Mouse (Mus musculus) skeletal muscle tissue, adult 2 months (tissue): ENCODE data around the gene Gm43951.

Experiments used
- DNase-seq: peaks from one replicate; pipeline ENCODE4 v3.0.0-alpha.2; 2012; ENCODE audit warnings: low read depth, low spot score

The Gm43951 gene

GRCm38 (mm10) chr11:72206341-72207203, at the start of gene Gm43951:
TSS of gene Gm43951 (minus strand) at chr11:72206840.
- DNase-seq, result no peak

GRCm38 (mm10) chr11:72256441-72256840, 49.8 kb upstream of the Gm43951 start:
- no peak for DNase-seq

GRCm38 (mm10) chr11:72255629-72256028, 49.0 kb upstream of the Gm43951 start:
- DNase-seq, result no peak

- DNase-seq, result no peak
Measured at GRCm38 (mm10) chr11:72245196-72245753, 38.6 kb upstream of the Gm43951 start.

- DNase-seq, result no peak
Measured at GRCm38 (mm10) chr11:72240062-72240860, 33.6 kb upstream of the Gm43951 start.

- no peak for DNase-seq
Measured at GRCm38 (mm10) chr11:72234013-72234412, 27.4 kb upstream of the Gm43951 start.

GRCm38 (mm10) chr11:72232991-72233390, 26.4 kb upstream of the Gm43951 start:
- no peak for DNase-seq

GRCm38 (mm10) chr11:72232068-72232467, 25.4 kb upstream of the Gm43951 start:
- no peak for DNase-seq

- no peak for DNase-seq
Measured at GRCm38 (mm10) chr11:72228513-72228912, 21.9 kb upstream of the Gm43951 start.

GRCm38 (mm10) chr11:72226901-72227300, 20.3 kb upstream of the Gm43951 start:
- no peak for DNase-seq

- DNase-seq, result no peak
Measured at GRCm38 (mm10) chr11:72226020-72226791, 19.6 kb upstream of the Gm43951 start.

- peak; percentile 65 for DNase-seq
Measured at GRCm38 (mm10) chr11:72224865-72225264, 18.2 kb upstream of the Gm43951 start.

- DNase-seq, result no peak
Measured at GRCm38 (mm10) chr11:72223414-72223813, 16.8 kb upstream of the Gm43951 start.

- DNase-seq, result peak; percentile 58
Measured at GRCm38 (mm10) chr11:72221278-72221677, 14.6 kb upstream of the Gm43951 start.

- no peak for DNase-seq
Measured at GRCm38 (mm10) chr11:72217116-72217515, 10.5 kb upstream of the Gm43951 start.

- DNase-seq, result peak; percentile 93
Measured at GRCm38 (mm10) chr11:72215410-72215797, 8.8 kb upstream of the Gm43951 start, which contains the start of gene Med31. TSS of gene Med31 (minus strand) at chr11:72215592.

GRCm38 (mm10) chr11:72214591-72215409, 8.2 kb upstream of the Gm43951 start:
- DNase-seq, result peak; percentile 95

GRCm38 (mm10) chr11:72207834-72208377, 1.3 kb upstream of the Gm43951 start:
- no peak for DNase-seq

- DNase-seq, result peak; percentile 65
Measured at GRCm38 (mm10) chr11:72207204-72207833, 679 bp upstream of the Gm43951 start, which contains the start of the genes 4933427D14Rik and Txndc17. TSS of gene 4933427D14Rik (minus strand) at chr11:72207459. TSS of gene Txndc17 (plus strand) at chr11:72207547.

GRCm38 (mm10) chr11:72205256-72205655, 1.4 kb downstream of the Gm43951 start:
- no peak for DNase-seq
